Mouse (Mus musculus) forebrain, embryonic 16.5 days (tissue): ENCODE data around the gene Six1. TPM values are rescaled to one million over a fixed set of nuclear protein-coding genes. Genes with fewer than 3 reads are reported as not detected.

ENCODE experiments used
- ATAC-seq: fragments of 200-750 bp; cut with Nextera tagmentation; 2 replicates; pipeline ENCODE4 v1.8.0; 2017; ENCODE audit warnings: mild to moderate bottlenecking, moderate library complexity
- H3K27ac ChIP-seq: fragments of 300-500 bp; sonication (generic); 2 replicates; pipeline ENCODE4 v1.5.1; 2014; ENCODE audit warnings: low read length, control low read depth
- H3K27me3 ChIP-seq: fragments of 300-500 bp; sonication (generic); replicated peaks from 2 replicates; pipeline ENCODE4 v1.6.1; 2014; ENCODE audit warnings: low read length; ENCODE audit not compliant: control insufficient read depth, insufficient read depth
- H3K36me3 ChIP-seq: fragments of 300-500 bp; sonication (generic); 2 replicates; pipeline ENCODE4 v1.6.1; 2014; ENCODE audit not compliant: control insufficient read depth, insufficient read depth
- H3K4me1 ChIP-seq: fragments of 300-500 bp; sonication (generic); replicated peaks from 2 replicates; pipeline ENCODE4 v1.6.1; 2014; ENCODE audit warnings: low read length; ENCODE audit not compliant: control insufficient read depth, insufficient read depth
- H3K4me2 ChIP-seq: fragments of 300-500 bp; sonication (generic); 2 replicates; pipeline ENCODE4 v1.6.1; 2014; ENCODE audit warnings: mild to moderate bottlenecking, low read length, control low read depth
- H3K4me3 ChIP-seq: fragments of 300-500 bp; sonication (generic); replicated peaks from 2 replicates; pipeline ENCODE4 v1.5.1; 2014; ENCODE audit warnings: mild to moderate bottlenecking, low read length, control low read depth
- H3K9ac ChIP-seq: fragments of 300-500 bp; sonication (generic); replicated peaks from 2 replicates; pipeline ENCODE4 v1.6.1; 2014; ENCODE audit warnings: low read depth, low read length, control low read depth
- H3K9me3 ChIP-seq: fragments of 300-500 bp; sonication (generic); 2 replicates; pipeline ENCODE4 v1.6.1; 2016; ENCODE audit warnings: low read length; ENCODE audit not compliant: control insufficient read depth
- WGBS: fragments of 180-500 bp; shearing (Covaris S2); extraction: QIAGEN DNeasy Blood & Tissue Kit; methylation state at CpG from one replicate; pipeline ENCODE4 v1.1.7; 2014; 5-methylcytosine and 5-hydroxymethylcytosine counted together
- polyA plus RNA-seq: library from polyadenylated mRNA; unstranded; fragments of >200 nt; fragmentation: Nextera tagmentation; extraction: Ambion mirVana; gene quantifications from 2 replicates; pipeline ENCODE4 v1.2.1, GENCODE M21; 2015

Gene Six1
- polyA plus RNA-seq, 1 experiment from 2014 or later: 0.46 TPM

GRCm38 (mm10) chr12:73052036-73052650 is 1.5 kb downstream of the Six1 start:
- Histone ChIP-seq H3K4me3 (no peak overlapping the region), H3K27ac (no peak overlapping the region), H3K36me3 (no peaks in the 10 kb centered on the region), H3K9me3 (no peaks in the 10 kb centered on the region), H3K27me3 (peaks cover 80% of the 10 kb centered on the region), H3K4me2 (no peak overlapping the region), H3K4me1 (peaks cover 6% of the 10 kb centered on the region), H3K9ac (no peak overlapping the region)
- 1% methylated on average over 19 of the region's 19 CpGs for WGBS
- no peak for ATAC-seq

GRCm38 (mm10) chr12:73050811-73051580 is 2.7 kb downstream of the Six1 start:
- peaks cover 15% of the 10 kb centered on the region for H3K4me1 ChIP-seq
- H3K9me3 ChIP-seq: no peaks in the 10 kb centered on the region
- peaks cover 84% of the 10 kb centered on the region for H3K27me3 ChIP-seq
- no peak overlapping the region for H3K4me2 ChIP-seq
- no peak overlapping the region for H3K4me3 ChIP-seq
- under 1% methylated on average over 15 of the region's 15 CpGs for WGBS
- no peak overlapping the region for H3K9ac ChIP-seq
- H3K36me3 ChIP-seq: no peaks in the 10 kb centered on the region
- no peak overlapping the region for H3K27ac ChIP-seq
- ATAC-seq: no peak

GRCm38 (mm10) chr12:73050305-73050704 is 3.4 kb downstream of the Six1 start:
- WGBS: 0% methylated on average over 13 of the region's 13 CpGs
- no peaks in the 10 kb centered on the region for H3K9me3 ChIP-seq
- ATAC-seq: no peak
- no peak overlapping the region for H3K4me3 ChIP-seq
- peaks cover 21% of the 10 kb centered on the region for H3K4me1 ChIP-seq
- no peak overlapping the region for H3K4me2 ChIP-seq
- no peaks in the 10 kb centered on the region for H3K36me3 ChIP-seq
- H3K27ac ChIP-seq: no peak overlapping the region
- peaks cover 84% of the 10 kb centered on the region for H3K27me3 ChIP-seq
- no peak overlapping the region for H3K9ac ChIP-seq

GRCm38 (mm10) chr12:73049520-73050225 is 4.0 kb downstream of the Six1 start:
- under 1% methylated on average over 19 of the region's 19 CpGs for WGBS

GRCm38 (mm10) chr12:73048537-73048936 is 5.2 kb downstream of the Six1 start:
- H3K9ac ChIP-seq: no peak overlapping the region
- H3K27ac ChIP-seq: no peak overlapping the region
- peaks cover 23% of the 10 kb centered on the region for H3K4me1 ChIP-seq
- WGBS: 2% methylated on average over 3 of the region's 3 CpGs
- H3K4me3 ChIP-seq: no peak overlapping the region
- no peaks in the 10 kb centered on the region for H3K36me3 ChIP-seq
- H3K9me3 ChIP-seq: no peaks in the 10 kb centered on the region
- no peak overlapping the region for H3K4me2 ChIP-seq
- H3K27me3 ChIP-seq: peaks cover 80% of the 10 kb centered on the region
- ATAC-seq: no peak

More at GRCm38 (mm10) chr12:73049520-73050225, 4.0 kb downstream of the Six1 start:
- no peak overlapping the region for H3K4me3 ChIP-seq
- peaks cover 25% of the 10 kb centered on the region for H3K4me1 ChIP-seq
- no peak overlapping the region for H3K27ac ChIP-seq
- H3K9me3 ChIP-seq: no peaks in the 10 kb centered on the region
- H3K9ac ChIP-seq: no peak overlapping the region
- ATAC-seq: no peak
- no peaks in the 10 kb centered on the region for H3K36me3 ChIP-seq
- H3K27me3 ChIP-seq: peaks cover 80% of the 10 kb centered on the region
- H3K4me2 ChIP-seq: no peak overlapping the region

GRCm38 (mm10) chr12:73047576-73047975 is 6.1 kb downstream of the Six1 start:
- Histone ChIP-seq H3K4me3 (no peak overlapping the region), H3K4me1 (peaks cover 22% of the 10 kb centered on the region), H3K36me3 (no peaks in the 10 kb centered on the region), H3K27ac (no peak overlapping the region), H3K27me3 (peaks cover 82% of the 10 kb centered on the region), H3K9me3 (no peaks in the 10 kb centered on the region), H3K9ac (no peak overlapping the region), H3K4me2 (no peak overlapping the region)
- no peak for ATAC-seq
- WGBS: 2% methylated on average over 2 of the region's 2 CpGs

- peak overlapping the region; percentile 37 for H3K4me3 ChIP-seq
- no peaks in the 10 kb centered on the region for H3K36me3 ChIP-seq
- H3K9ac ChIP-seq: no peak overlapping the region
- WGBS: under 1% methylated on average over 38 of the region's 38 CpGs
- ATAC-seq: peak; percentile 92
- peaks cover 22% of the 10 kb centered on the region for H3K4me1 ChIP-seq
- peaks cover 77% of the 10 kb centered on the region for H3K27me3 ChIP-seq
- H3K9me3 ChIP-seq: no peaks in the 10 kb centered on the region
- no peak overlapping the region for H3K27ac ChIP-seq
- peak overlapping the region; percentile 49 for H3K4me2 ChIP-seq
Measured at GRCm38 (mm10) chr12:73046607-73047180, 7.0 kb downstream of the Six1 start.

- no peak; the same call in 1 of the 2 replicates for ATAC-seq
- Histone ChIP-seq H3K9ac (no peak overlapping the region), H3K4me1 (peaks cover 22% of the 10 kb centered on the region), H3K36me3 (no peaks in the 10 kb centered on the region), H3K4me3 (peak overlapping the region; percentile 37), H3K9me3 (no peaks in the 10 kb centered on the region), H3K4me2 (peak overlapping the region; percentile 49), H3K27ac (no peak overlapping the region), H3K27me3 (peaks cover 76% of the 10 kb centered on the region)
- under 1% methylated on average over 83 of the region's 85 CpGs for WGBS
Measured at GRCm38 (mm10) chr12:73045724-73046606, 7.7 kb downstream of the Six1 start.
